Mouse (Mus musculus) testis, adult 2 months (tissue): ENCODE results near the gene Ddah2.

Experiments used
- CTCF ChIP-seq: fragments of 200-500 bp; IDR thresholded peaks from 2 replicates; pipeline ENCODE4 v1.5.1; 2012; ENCODE audit warnings: low read depth, mild to moderate bottlenecking, inconsistent platforms, low read length, moderate library complexity; ENCODE audit not compliant: control insufficient read depth, insufficient read depth, insufficient replicate concordance
- POLR2A ChIP-seq: fragments of 200-500 bp; IDR thresholded peaks from 2 replicates; pipeline ENCODE4 v1.6.1; 2012; ENCODE audit warnings: low read depth, mild to moderate bottlenecking, inconsistent platforms, low read length, moderate library complexity; ENCODE audit not compliant: control insufficient read depth

GRCm38 (mm10) chr17:35060071-35060470 is 1.2 kb downstream of the Ddah2 start:
- TF ChIP-seq CTCF (no peak), POLR2A (no peak)
